Mouse (Mus musculus): ENCODE results near the gene Plac8. TPM values are rescaled to one million over a fixed set of nuclear protein-coding genes. Genes with fewer than 3 reads are reported as not detected.

Plac8 gene
- polyA plus RNA-seq, 1 experiment: 322 TPM

DNA sequence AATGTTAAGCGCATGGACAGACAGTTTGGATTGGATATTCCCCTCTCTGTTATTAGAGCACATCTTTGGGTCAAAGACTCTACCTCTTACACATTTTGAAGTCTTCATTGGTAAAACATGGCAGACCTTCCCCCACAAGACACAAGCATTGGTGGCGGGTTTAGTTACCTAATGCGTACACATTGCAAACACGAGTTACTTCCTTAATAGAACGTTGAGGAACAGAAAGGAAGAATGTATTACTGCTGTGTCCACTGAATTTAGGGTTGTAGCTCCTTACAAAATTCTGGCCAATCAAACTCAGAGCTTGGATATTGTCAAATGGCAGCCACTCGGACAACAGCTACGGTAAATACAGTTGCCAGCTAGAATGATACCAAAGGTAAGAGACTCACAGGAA is 12.7 kb downstream of the Plac8 start:
- Histone ChIP-seq H3K4me1 (ENCODE audit: control insufficient read depth, insufficient read depth, insufficient read length) (peaks cover 17% of the 10 kb centered on the region; the same call in 1 of the 2 replicates), H3K36me3 (ENCODE audit: control insufficient read depth, insufficient read depth, low read length) (peaks cover 20% of the 10 kb centered on the region), H3K27me3 (ENCODE audit: control insufficient read depth, insufficient read depth, low read length) (no peaks in the 10 kb centered on the region), H3K4me3 (ENCODE audit: extremely low read depth, insufficient read depth, insufficient read length) (no peak overlapping the region), H3K27ac (ENCODE audit: insufficient read depth, low read length) (no peak overlapping the region)
- no peak for TF ChIP-seq POLR2A (IDR thresholded peaks at IDR 0.05; ENCODE audit: low read depth, low read length)
- no peak for TF ChIP-seq CTCF (IDR thresholded peaks at IDR 0.05; ENCODE audit: extremely low read depth, insufficient read depth, insufficient read length, insufficient replicate concordance)
- DNase-seq (ENCODE audit: low read depth in 1 of 2, low spot score in 2 of 2): no peak
- WGBS: 81% methylated on average over 7 of the region's 7 CpGs

DNA sequence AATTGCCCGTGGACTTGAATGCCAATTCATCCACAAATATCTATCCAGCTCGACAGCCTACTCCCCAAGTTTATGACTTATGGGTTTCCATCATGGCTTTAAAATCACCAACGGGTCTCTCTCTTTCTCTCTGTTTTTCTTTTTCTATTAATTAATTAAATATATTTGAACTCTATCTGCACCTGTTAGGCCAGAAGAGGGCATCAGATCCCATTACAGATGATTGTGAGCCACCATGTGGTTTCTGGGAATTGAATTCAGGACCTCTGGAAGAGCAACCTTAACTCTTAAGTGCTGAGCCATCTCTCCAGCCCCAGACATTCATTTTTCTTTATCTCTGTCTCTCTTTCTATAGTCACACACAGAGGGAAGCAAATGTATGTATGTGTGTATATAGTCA is 13.3 kb downstream of the Plac8 start:
- WGBS: 82% methylated on average over 3 of the region's 3 CpGs
- Histone ChIP-seq H3K27ac (ENCODE audit: insufficient read depth, low read length) (no peak overlapping the region), H3K4me3 (ENCODE audit: extremely low read depth, insufficient read depth, insufficient read length) (no peak overlapping the region), H3K36me3 (ENCODE audit: control insufficient read depth, insufficient read depth, low read length) (peaks cover 21% of the 10 kb centered on the region), H3K27me3 (ENCODE audit: control insufficient read depth, insufficient read depth, low read length) (no peaks in the 10 kb centered on the region), H3K4me1 (ENCODE audit: control insufficient read depth, insufficient read depth, insufficient read length) (peaks cover 12% of the 10 kb centered on the region; the same call in 1 of the 2 replicates)
- DNase-seq (ENCODE audit: low read depth in 1 of 2, low spot score in 2 of 2): no peak
- no peak for TF ChIP-seq CTCF (IDR thresholded peaks at IDR 0.05; ENCODE audit: extremely low read depth, insufficient read depth, insufficient read length, insufficient replicate concordance)
- TF ChIP-seq POLR2A (IDR thresholded peaks at IDR 0.05; ENCODE audit: low read depth, low read length): no peak

DNA sequence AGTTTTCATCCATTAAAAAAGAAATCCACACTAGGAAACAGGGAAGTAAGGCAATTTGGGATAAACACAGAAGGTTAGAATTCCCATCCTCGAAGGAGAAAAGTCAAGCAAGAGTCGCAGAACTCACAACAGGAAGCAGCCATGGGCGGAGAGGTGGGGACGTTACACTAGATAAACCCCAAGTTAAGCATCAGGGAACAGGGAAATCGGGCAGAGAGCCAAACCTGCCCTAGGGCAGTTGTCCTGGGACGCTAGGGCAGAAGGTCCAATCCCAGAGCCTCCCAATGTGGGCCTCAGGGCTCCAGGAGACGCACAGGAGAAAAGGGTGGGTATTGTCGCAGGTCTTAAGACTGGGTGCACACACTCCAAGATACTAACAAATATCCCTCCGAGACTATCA is 14.5 kb downstream of the Plac8 start:
- no peak overlapping the region for H3K4me3 ChIP-seq (ENCODE audit: extremely low read depth, insufficient read depth, insufficient read length)
- no peaks in the 10 kb centered on the region for H3K27me3 ChIP-seq (ENCODE audit: control insufficient read depth, insufficient read depth, low read length)
- no peak overlapping the region for H3K27ac ChIP-seq (ENCODE audit: insufficient read depth, low read length)
- TF ChIP-seq CTCF (IDR thresholded peaks at IDR 0.05; ENCODE audit: extremely low read depth, insufficient read depth, insufficient read length, insufficient replicate concordance) (no peak), POLR2A (IDR thresholded peaks at IDR 0.05; ENCODE audit: low read depth, low read length) (no peak)
- peaks cover 2% of the 10 kb centered on the region; the same call in 1 of the 2 replicates for H3K4me1 ChIP-seq (ENCODE audit: control insufficient read depth, insufficient read depth, insufficient read length)
- H3K36me3 ChIP-seq (ENCODE audit: control insufficient read depth, insufficient read depth, low read length): peaks cover 25% of the 10 kb centered on the region
- WGBS: 64% methylated on average over 9 of the region's 9 CpGs
- no peak for DNase-seq (ENCODE audit: low read depth in 1 of 2, low spot score in 2 of 2)

DNA sequence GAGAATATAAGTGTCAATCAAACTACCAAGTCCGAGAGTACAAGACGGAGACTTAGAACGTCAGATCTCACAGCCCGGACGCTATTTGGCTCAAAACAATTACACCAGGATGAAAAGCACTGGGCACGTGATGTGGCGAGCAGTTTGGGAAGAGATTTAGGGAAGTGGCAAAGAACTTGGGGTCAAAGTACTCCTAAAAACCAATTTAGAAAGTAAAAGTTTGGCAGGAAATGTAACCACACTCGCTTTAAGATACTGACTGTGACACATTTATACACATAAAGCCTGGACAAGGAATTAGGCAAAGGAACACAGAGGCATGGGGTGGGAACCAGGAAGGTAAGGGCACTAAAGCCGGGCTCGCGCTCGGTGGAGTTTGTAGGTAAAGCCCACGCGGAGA is 15.0 kb downstream of the Plac8 start:
- 75% methylated on average over 14 of the region's 14 CpGs for WGBS
- DNase-seq (ENCODE audit: low read depth in 1 of 2, low spot score in 2 of 2): no peak
- TF ChIP-seq CTCF (IDR thresholded peaks at IDR 0.05; ENCODE audit: extremely low read depth, insufficient read depth, insufficient read length, insufficient replicate concordance): no peak
- TF ChIP-seq POLR2A (IDR thresholded peaks at IDR 0.05; ENCODE audit: low read depth, low read length): no peak
- Histone ChIP-seq H3K36me3 (ENCODE audit: control insufficient read depth, insufficient read depth, low read length) (peaks cover 25% of the 10 kb centered on the region), H3K4me3 (ENCODE audit: extremely low read depth, insufficient read depth, insufficient read length) (no peak overlapping the region), H3K27me3 (ENCODE audit: control insufficient read depth, insufficient read depth, low read length) (no peaks in the 10 kb centered on the region), H3K4me1 (ENCODE audit: control insufficient read depth, insufficient read depth, insufficient read length) (no peaks in the 10 kb centered on the region), H3K27ac (ENCODE audit: insufficient read depth, low read length) (no peak overlapping the region)

DNA sequence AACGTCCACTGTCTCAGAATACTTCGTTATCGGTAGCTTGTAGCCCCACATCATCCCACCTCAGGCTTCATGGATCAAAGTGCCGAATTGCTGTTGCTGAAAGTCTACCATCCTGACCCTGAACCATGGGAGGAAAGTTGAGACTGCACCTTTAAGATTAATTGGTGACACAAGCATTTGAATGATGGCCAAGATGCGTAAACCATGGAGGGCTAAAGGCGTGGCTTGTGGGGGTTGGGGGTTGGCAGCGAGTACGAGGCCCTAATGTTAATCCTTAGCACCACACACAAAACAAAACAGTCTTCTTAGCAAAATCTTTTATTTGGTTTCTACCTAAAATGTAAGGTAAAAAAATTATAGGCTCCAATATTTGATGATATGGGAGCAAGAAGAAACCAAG is 18.6 kb downstream of the Plac8 start:
- WGBS: 81% methylated on average over 8 of the region's 8 CpGs
- no peak for TF ChIP-seq CTCF (IDR thresholded peaks at IDR 0.05; ENCODE audit: extremely low read depth, insufficient read depth, insufficient read length, insufficient replicate concordance)
- TF ChIP-seq POLR2A (IDR thresholded peaks at IDR 0.05; ENCODE audit: low read depth, low read length): no peak

DNA sequence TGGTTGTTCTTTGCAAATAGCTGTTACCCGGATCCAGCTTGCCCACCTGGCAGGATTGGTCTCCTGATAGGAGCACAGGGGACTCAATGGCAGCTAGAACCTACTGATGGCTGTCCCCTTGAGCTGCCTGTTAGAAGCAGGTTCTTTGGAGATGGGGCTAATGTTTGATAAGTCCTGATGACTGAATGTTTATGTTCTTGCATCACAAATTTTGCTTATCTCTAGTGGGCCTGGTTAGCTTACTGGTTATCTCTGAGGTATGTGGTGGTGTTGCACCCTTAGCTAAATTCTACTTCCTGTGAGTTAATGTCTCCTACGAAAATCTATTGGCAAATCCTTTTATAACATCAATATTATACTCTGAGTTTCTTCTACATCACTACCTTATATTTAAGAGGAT is 20.1 kb downstream of the Plac8 start:
- WGBS: 75% methylated on average over 2 of the region's 2 CpGs
- Histone ChIP-seq H3K4me1 (ENCODE audit: control insufficient read depth, insufficient read depth, insufficient read length) (no peaks in the 10 kb centered on the region), H3K27me3 (ENCODE audit: control insufficient read depth, insufficient read depth, low read length) (no peaks in the 10 kb centered on the region), H3K36me3 (ENCODE audit: control insufficient read depth, insufficient read depth, low read length) (peaks cover 24% of the 10 kb centered on the region), H3K27ac (ENCODE audit: insufficient read depth, low read length) (no peak overlapping the region), H3K4me3 (ENCODE audit: extremely low read depth, insufficient read depth, insufficient read length) (no peak overlapping the region)
- no peak for TF ChIP-seq POLR2A (IDR thresholded peaks at IDR 0.05; ENCODE audit: low read depth, low read length)
- no peak for TF ChIP-seq CTCF (IDR thresholded peaks at IDR 0.05; ENCODE audit: extremely low read depth, insufficient read depth, insufficient read length, insufficient replicate concordance)
- no peak for DNase-seq (ENCODE audit: low read depth in 1 of 2, low spot score in 2 of 2)

More for the DNA sequence above, 18.6 kb downstream of the Plac8 start:
- H3K4me1 ChIP-seq (ENCODE audit: control insufficient read depth, insufficient read depth, insufficient read length): no peaks in the 10 kb centered on the region
- H3K36me3 ChIP-seq (ENCODE audit: control insufficient read depth, insufficient read depth, low read length): peaks cover 19% of the 10 kb centered on the region
- no peak overlapping the region for H3K27ac ChIP-seq (ENCODE audit: insufficient read depth, low read length)
- no peaks in the 10 kb centered on the region for H3K27me3 ChIP-seq (ENCODE audit: control insufficient read depth, insufficient read depth, low read length)
- no peak overlapping the region for H3K4me3 ChIP-seq (ENCODE audit: extremely low read depth, insufficient read depth, insufficient read length)
- DNase-seq (ENCODE audit: low read depth in 1 of 2, low spot score in 2 of 2): no peak

DNA sequence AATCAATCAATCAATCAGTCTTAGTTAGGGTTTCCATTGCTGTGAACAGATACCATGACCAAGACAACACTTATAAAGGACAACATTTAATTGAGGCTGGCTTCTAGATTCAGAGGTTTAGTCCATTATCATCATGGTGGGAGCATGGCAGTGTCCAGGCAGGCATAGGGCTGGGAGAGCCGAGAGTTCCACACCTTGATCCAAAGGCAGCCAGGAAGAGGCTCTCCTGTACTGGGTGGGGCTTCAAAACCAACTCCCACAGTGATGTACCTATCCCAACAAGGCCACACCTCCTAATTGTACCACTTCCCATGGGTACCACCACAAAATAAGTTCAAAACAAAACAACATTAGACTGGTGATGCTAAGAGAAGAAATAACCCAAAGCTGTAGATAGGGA is 21.9 kb downstream of the Plac8 start:
- no peak for TF ChIP-seq CTCF (IDR thresholded peaks at IDR 0.05; ENCODE audit: extremely low read depth, insufficient read depth, insufficient read length, insufficient replicate concordance)
- TF ChIP-seq POLR2A (IDR thresholded peaks at IDR 0.05; ENCODE audit: low read depth, low read length): no peak

More for the DNA sequence above, 21.9 kb downstream of the Plac8 start:
- Histone ChIP-seq H3K4me1 (ENCODE audit: control insufficient read depth, insufficient read depth, insufficient read length) (no peaks in the 10 kb centered on the region), H3K36me3 (ENCODE audit: control insufficient read depth, insufficient read depth, low read length) (peaks cover 23% of the 10 kb centered on the region), H3K27ac (ENCODE audit: insufficient read depth, low read length) (no peak overlapping the region), H3K27me3 (ENCODE audit: control insufficient read depth, insufficient read depth, low read length) (no peaks in the 10 kb centered on the region), H3K4me3 (ENCODE audit: extremely low read depth, insufficient read depth, insufficient read length) (no peak overlapping the region)
- DNase-seq (ENCODE audit: low read depth in 1 of 2, low spot score in 2 of 2): no peak
- 76% methylated on average over 1 of the region's 1 CpGs for WGBS

All from spleen, adult 2 months (tissue).